Mouse (Mus musculus) hindbrain, embryonic 13.5 days (tissue): ENCODE data around the gene Klrb1b. TPM values are rescaled to one million over a fixed set of nuclear protein-coding genes. Genes with fewer than 3 reads are reported as not detected.
A peak's percentile ranks its signal among the peaks of the same experiment; 100 is the strongest.
"Not testable (repeated sequence)": the region's sequence is repeated elsewhere in the genome, so short reads cannot be mapped to it uniquely, and the experiment has no call there.

Experiments
- ATAC-seq: fragments of 200-750 bp; cut with Nextera tagmentation; 2 replicates; pipeline ENCODE4 v1.8.0; 2017; ENCODE audit warnings: moderate TSS enrichment; ENCODE audit not compliant: low FRiP score
- H3K27ac ChIP-seq: fragments of 300-500 bp; sonication (generic); 2 replicates; pipeline ENCODE4 v1.5.1; 2015; ENCODE audit warnings: inconsistent platforms, mild to moderate bottlenecking, moderate library complexity
- H3K27me3 ChIP-seq: fragments of 300-500 bp; sonication (generic); 2 replicates; pipeline ENCODE4 v1.6.1; 2015; ENCODE audit warnings: mild to moderate bottlenecking, inconsistent platforms
- H3K36me3 ChIP-seq: fragments of 300-500 bp; sonication (generic); 2 replicates; pipeline ENCODE4 v1.6.1; 2015; ENCODE audit warnings: mild to moderate bottlenecking, inconsistent platforms
- H3K4me1 ChIP-seq: fragments of 300-500 bp; sonication (generic); replicated peaks from 2 replicates; pipeline ENCODE4 v1.6.1; 2015; ENCODE audit warnings: inconsistent platforms
- H3K4me2 ChIP-seq: fragments of 300-500 bp; sonication (generic); 2 replicates; pipeline ENCODE4 v1.6.1; 2015; ENCODE audit warnings: inconsistent platforms, mild to moderate bottlenecking, moderate library complexity
- H3K4me3 ChIP-seq: fragments of 300-500 bp; sonication (generic); 2 replicates; pipeline ENCODE4 v1.5.1; 2015; ENCODE audit warnings: mild to moderate bottlenecking, inconsistent platforms
- H3K9ac ChIP-seq: fragments of 300-500 bp; sonication (generic); 2 replicates; pipeline ENCODE4 v1.6.1; 2015; ENCODE audit warnings: mild to moderate bottlenecking, inconsistent platforms
- H3K9me3 ChIP-seq: fragments of 300-500 bp; sonication (generic); 2 replicates; pipeline ENCODE4 v1.6.1; 2016; ENCODE audit warnings: inconsistent platforms
- WGBS: fragments of 180-500 bp; shearing (Covaris S2); methylation state at CpG from one replicate; pipeline ENCODE4 v1.1.7; 2015; 5-methylcytosine and 5-hydroxymethylcytosine counted together
- polyA plus RNA-seq: library from polyadenylated mRNA; unstranded; fragments of >200 nt; fragmentation: Nextera tagmentation; extraction: Ambion mirVana; gene quantifications from 2 replicates; pipeline ENCODE4 v1.2.1, GENCODE M21; 2015

The Klrb1b gene
- polyA plus RNA-seq, 1 experiment from 2014 or later, result not detected

GRCm38 (mm10) chr6:128793734-128794133 is 32.4 kb downstream of the Klrb1b start:
- WGBS, result 65% methylated on average over 6 of the region's 6 CpGs
- Histone ChIP-seq H3K4me3 (no peak overlapping the region), H3K27me3 (no peaks in the 10 kb centered on the region), H3K36me3 (no peaks in the 10 kb centered on the region), H3K4me2 (no peak overlapping the region), H3K27ac (no peak overlapping the region), H3K9ac (no peak overlapping the region), H3K4me1 (peaks cover 11% of the 10 kb centered on the region), H3K9me3 (no peaks in the 10 kb centered on the region)
- no peak for ATAC-seq

GRCm38 (mm10) chr6:128790491-128790994 is 35.6 kb downstream of the Klrb1b start:
- H3K27me3 ChIP-seq, H3K4me2 ChIP-seq, H3K27ac ChIP-seq, H3K4me3 ChIP-seq, H3K9me3 ChIP-seq, H3K36me3 ChIP-seq, H3K4me1 ChIP-seq, ATAC-seq, H3K9ac ChIP-seq: not testable (repeated sequence)
- 90% methylated on average over 4 of the region's 4 CpGs for WGBS

- 93% methylated on average over 2 of the region's 2 CpGs for WGBS
- Histone ChIP-seq H3K27me3 (no peaks in the 10 kb centered on the region), H3K27ac (no peak within 1 kb of the TSS), H3K4me1 (no peaks in the 10 kb centered on the region), H3K9me3 (no peaks in the 10 kb centered on the region), H3K4me3 (no peak within 1 kb of the TSS), H3K36me3 (no peaks in the 10 kb centered on the region), H3K4me2 (no peak within 1 kb of the TSS), H3K9ac (no peak within 1 kb of the TSS)
- ATAC-seq, result no peak
Measured at GRCm38 (mm10) chr6:128789115-128789514, 37.0 kb downstream of the Klrb1b start, which contains the start of gene Klrb1c. TSS of gene Klrb1c (minus strand) at chr6:128789215.

- Histone ChIP-seq H3K4me2 (no peak overlapping the region), H3K4me1 (no peaks in the 10 kb centered on the region), H3K9me3 (no peaks in the 10 kb centered on the region), H3K36me3 (no peaks in the 10 kb centered on the region), H3K4me3 (no peak overlapping the region), H3K27me3 (no peaks in the 10 kb centered on the region), H3K27ac (no peak overlapping the region), H3K9ac (no peak overlapping the region)
- 48% methylated on average over 1 of the region's 1 CpGs for WGBS
- no peak for ATAC-seq
Measured at GRCm38 (mm10) chr6:128788517-128788916, 37.6 kb downstream of the Klrb1b start.

GRCm38 (mm10) chr6:128786396-128786795 is 39.7 kb downstream of the Klrb1b start:
- H3K4me3 ChIP-seq, H3K4me2 ChIP-seq, ATAC-seq, H3K27me3 ChIP-seq, H3K36me3 ChIP-seq, H3K9ac ChIP-seq, H3K27ac ChIP-seq, H3K4me1 ChIP-seq, H3K9me3 ChIP-seq: not testable (repeated sequence)
- WGBS, result 97% methylated on average over 1 of the region's 1 CpGs

- Histone ChIP-seq H3K36me3 (no peaks in the 10 kb centered on the region), H3K4me3 (no peak overlapping the region), H3K27me3 (no peaks in the 10 kb centered on the region), H3K4me2 (no peak overlapping the region), H3K4me1 (peaks cover 4% of the 10 kb centered on the region; the same call in 1 of the 2 replicates), H3K27ac (no peak overlapping the region), H3K9me3 (no peaks in the 10 kb centered on the region), H3K9ac (no peak overlapping the region; the same call in 1 of the 2 replicates)
- WGBS, result 80% methylated on average over 10 of the region's 10 CpGs
- no peak for ATAC-seq
Measured at GRCm38 (mm10) chr6:128769481-128770253, 56.5 kb downstream of the Klrb1b start.

- ATAC-seq, result no peak
- Histone ChIP-seq H3K4me2 (no peak overlapping the region), H3K27ac (no peak overlapping the region), H3K27me3 (no peaks in the 10 kb centered on the region), H3K9me3 (no peaks in the 10 kb centered on the region), H3K9ac (no peak overlapping the region), H3K36me3 (no peaks in the 10 kb centered on the region), H3K4me3 (no peak overlapping the region), H3K4me1 (peaks cover 6% of the 10 kb centered on the region; the same call in 1 of the 2 replicates)
- WGBS, result 79% methylated on average over 4 of the region's 4 CpGs
Measured at GRCm38 (mm10) chr6:128768047-128768446, 58.1 kb downstream of the Klrb1b start.

GRCm38 (mm10) chr6:128766486-128767254 is 59.5 kb downstream of the Klrb1b start:
- ATAC-seq, H3K36me3 ChIP-seq, H3K27me3 ChIP-seq, H3K9me3 ChIP-seq, H3K4me3 ChIP-seq, H3K9ac ChIP-seq, H3K4me2 ChIP-seq: not testable (repeated sequence)
- H3K27ac ChIP-seq, result peak overlapping the region; percentile 66
- 68% methylated on average over 6 of the region's 6 CpGs for WGBS
- H3K4me1 ChIP-seq, result peaks cover 10% of the 10 kb centered on the region

- WGBS, result 89% methylated on average over 1 of the region's 1 CpGs
- Histone ChIP-seq H3K4me1 (peaks cover 13% of the 10 kb centered on the region), H3K9me3 (no peaks in the 10 kb centered on the region), H3K36me3 (no peaks in the 10 kb centered on the region), H3K9ac (no peak overlapping the region), H3K27ac (no peak overlapping the region), H3K4me2 (no peak overlapping the region), H3K4me3 (no peak overlapping the region), H3K27me3 (no peaks in the 10 kb centered on the region)
- ATAC-seq, result no peak
Measured at GRCm38 (mm10) chr6:128765211-128765610, 60.9 kb downstream of the Klrb1b start.

- Histone ChIP-seq H3K27ac (peak overlapping the region; percentile 78), H3K27me3 (no peaks in the 10 kb centered on the region), H3K9ac (peak overlapping the region; percentile 63), H3K4me3 (peak overlapping the region; percentile 50), H3K36me3 (no peaks in the 10 kb centered on the region), H3K4me1 (peaks cover 14% of the 10 kb centered on the region), H3K9me3 (no peaks in the 10 kb centered on the region), H3K4me2 (peak overlapping the region; percentile 46)
- no peak for ATAC-seq
- 18% methylated on average over 5 of the region's 5 CpGs for WGBS
Measured at GRCm38 (mm10) chr6:128764598-128764997, 61.5 kb downstream of the Klrb1b start.

GRCm38 (mm10) chr6:128763736-128764523 is 62.2 kb downstream of the Klrb1b start:
- ATAC-seq, result peak; percentile 89
- H3K4me2 ChIP-seq, result peak overlapping the region; percentile 63
- H3K27ac ChIP-seq, result peak overlapping the region; percentile 90
- H3K9ac ChIP-seq, result peak overlapping the region; percentile 70
- H3K27me3 ChIP-seq, result no peaks in the 10 kb centered on the region
- H3K36me3 ChIP-seq, result no peaks in the 10 kb centered on the region
- 2% methylated on average over 30 of the region's 30 CpGs for WGBS
- H3K4me3 ChIP-seq, result peak overlapping the region; percentile 50
- peaks cover 17% of the 10 kb centered on the region for H3K4me1 ChIP-seq
- H3K9me3 ChIP-seq, result no peaks in the 10 kb centered on the region
